Mouse (Mus musculus) CH12.LX (cell line): ENCODE results near the gene Pip5k1a.

ENCODE experiments used
- CTCF ChIP-seq, 2 experiments: IDR thresholded peaks in 1 of 2; conservative IDR thresholded peaks in 1 of 2; 2 replicates each; pipeline ENCODE4 v1.5.1; 2011 to 2012; ENCODE audit warnings: low read depth in 2 of 2, low read length in 2 of 2, improper control_type of control experiment in 1 of 2, inconsistent platforms in 1 of 2, mild to moderate bottlenecking in 1 of 2, moderate library complexity in 1 of 2
- NELFE ChIP-seq: IDR thresholded peaks from 2 replicates; pipeline ENCODE4 v1.6.1; 2011; ENCODE audit warnings: low read depth, low read length, improper control_type of control experiment
- TBP ChIP-seq: conservative IDR thresholded peaks from 2 replicates; pipeline ENCODE4 v1.6.1; 2011; ENCODE audit warnings: low read depth, low read length, improper control_type of control experiment
- USF1 ChIP-seq: IDR thresholded peaks from 2 replicates; pipeline ENCODE4 v1.6.1; 2014; ENCODE audit warnings: low read depth, mild to moderate bottlenecking, inconsistent platforms, low read length, improper control_type of control experiment

GRCm38 (mm10) chr3:95136336-95136735, 29.6 kb upstream of the Pip5k1a start:
- TF ChIP-seq CTCF (conservative IDR thresholded peaks at IDR 0.05 in 1 of 2, IDR thresholded peaks at IDR 0.05 in 1 of 2; ENCODE audit: low read depth in 2 of 2, low read length in 2 of 2), result no peak
- TF ChIP-seq TBP, result no peak
- no peak for TF ChIP-seq NELFE
- no peak for TF ChIP-seq USF1
